Mouse (Mus musculus) testis, postnatal 14 days (tissue): ENCODE measurements around the gene Ccdc175.

Experiments used
- DNase-seq: peaks from one replicate; pipeline ENCODE4 v3.0.0; 2021; ENCODE audit warnings: low spot score

The Ccdc175 gene

GRCm38 (mm10) chr12:72184929-72185328 is at the start of gene Ccdc175:
Ccdc175 (minus strand) TSS chr12:72185029.
- no peak for DNase-seq

- DNase-seq: no peak
Observed at GRCm38 (mm10) chr12:72234151-72234550, 49.3 kb upstream of the Ccdc175 start.

- DNase-seq: no peak
Observed at GRCm38 (mm10) chr12:72232826-72233790, 48.3 kb upstream of the Ccdc175 start.

- DNase-seq: no peak
Observed at GRCm38 (mm10) chr12:72232176-72232575, 47.3 kb upstream of the Ccdc175 start.

GRCm38 (mm10) chr12:72229451-72230196 is 44.8 kb upstream of the Ccdc175 start:
- no peak for DNase-seq

DNA sequence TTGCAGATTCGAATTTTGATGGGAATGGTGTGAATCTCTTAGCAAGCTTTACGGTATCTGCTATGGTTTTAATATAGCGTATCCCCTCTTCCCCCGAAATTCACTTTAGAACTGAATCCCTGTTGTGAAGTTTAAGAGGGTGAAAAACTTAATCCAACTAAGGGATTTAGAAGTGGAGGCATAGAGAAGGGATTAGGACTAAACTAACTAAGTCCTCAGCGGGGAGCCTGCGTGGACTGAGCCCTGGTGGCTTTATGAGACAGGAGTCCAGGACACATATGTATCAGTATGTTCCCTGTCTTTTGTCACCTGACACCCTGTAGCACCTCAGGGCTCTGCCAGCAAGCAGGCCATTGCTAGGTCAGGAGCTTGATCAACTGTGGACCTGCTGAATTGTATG is 42.9 kb upstream of the Ccdc175 start:
- no peak for DNase-seq

DNA sequence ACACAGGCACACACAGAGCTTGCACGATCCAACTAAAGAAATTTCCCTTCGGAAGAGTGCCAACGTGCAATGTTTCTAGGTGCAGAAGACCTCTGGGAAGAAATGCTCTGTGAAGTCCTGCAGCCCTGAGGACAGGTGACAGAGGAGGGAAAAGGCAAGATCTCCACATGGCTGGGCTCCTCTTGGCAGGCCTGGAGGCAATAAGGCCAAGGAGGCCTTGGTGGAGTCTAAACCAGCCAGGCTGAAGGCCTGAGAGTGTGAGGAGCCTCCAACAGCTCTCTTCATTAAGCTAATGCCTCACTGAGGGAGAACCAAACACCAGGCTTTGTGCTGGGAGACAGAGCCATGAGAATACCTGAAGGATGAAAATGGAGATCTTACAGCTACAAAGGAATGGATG is 40.5 kb upstream of the Ccdc175 start:
- no peak for DNase-seq

DNA sequence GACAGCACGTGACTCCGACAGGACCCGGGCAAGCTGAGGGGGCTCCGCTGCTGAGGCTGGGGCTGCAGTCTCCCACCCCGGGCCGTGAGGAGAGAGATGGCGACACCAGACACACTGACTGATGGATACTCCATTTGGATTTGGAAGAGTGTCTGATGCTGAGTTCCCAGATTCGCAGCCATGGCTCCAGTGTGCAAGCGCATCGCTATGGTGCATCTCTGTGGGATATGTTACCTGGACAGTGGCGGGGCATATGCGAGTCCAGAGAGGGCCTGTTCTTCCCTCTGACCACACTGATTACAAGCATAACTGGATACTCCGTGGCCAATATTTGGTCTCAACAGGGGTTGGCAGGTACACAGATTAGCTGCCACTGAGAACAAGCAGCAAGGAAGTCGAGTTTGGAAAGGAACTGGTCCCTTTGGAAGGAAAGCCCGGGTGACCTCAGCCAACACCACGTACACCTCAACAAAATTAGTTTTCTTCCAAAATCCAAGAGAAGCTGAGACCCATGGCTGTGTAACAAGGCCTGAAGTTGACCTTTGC is 38.8 kb upstream of the Ccdc175 start:
- DNase-seq: no peak

DNA sequence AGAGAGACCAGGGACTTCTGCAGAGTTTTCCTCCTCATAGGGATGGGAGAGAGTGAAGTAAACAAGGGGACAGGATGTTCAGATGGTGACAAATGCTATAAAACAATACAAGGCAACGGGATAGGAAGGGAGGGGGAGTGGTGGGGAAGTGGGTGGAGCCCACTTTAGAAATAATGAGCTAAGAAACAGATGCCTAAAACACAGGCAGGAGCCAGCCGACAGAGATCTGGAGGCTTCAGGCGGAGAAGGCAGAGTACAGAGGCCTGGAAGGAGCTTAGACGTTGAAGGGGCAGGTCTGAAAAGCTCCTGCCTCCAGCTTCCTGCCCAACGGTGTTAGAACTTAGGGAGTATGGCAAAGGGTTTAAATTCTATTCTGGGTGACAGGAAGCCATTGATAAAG is 28.7 kb upstream of the Ccdc175 start:
- no peak for DNase-seq

- DNase-seq: no peak
Observed at GRCm38 (mm10) chr12:72200828-72201227, 16.0 kb upstream of the Ccdc175 start.

- peak; percentile 18 for DNase-seq
Observed at GRCm38 (mm10) chr12:72197925-72198486, 13.2 kb upstream of the Ccdc175 start.

DNA sequence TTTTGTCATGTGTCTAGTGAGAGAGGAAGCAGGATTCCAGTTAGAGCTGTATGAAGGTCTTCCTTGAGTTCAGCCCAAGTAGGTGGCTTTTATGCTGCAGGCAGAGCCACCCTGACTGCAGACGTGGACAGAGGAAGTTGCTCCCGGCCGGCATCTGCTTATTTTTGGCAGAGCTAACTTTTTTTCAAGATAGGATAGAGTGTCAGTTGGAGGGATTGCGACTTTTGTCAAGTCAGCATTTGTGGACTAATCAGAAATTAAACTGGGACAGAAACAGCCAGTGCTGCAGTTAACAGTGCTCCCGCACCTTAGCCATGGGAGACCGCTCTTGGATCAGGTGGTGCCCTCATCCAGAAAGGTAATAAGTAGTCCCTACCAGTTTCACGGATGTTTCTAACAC is 12.6 kb upstream of the Ccdc175 start:
- DNase-seq: no peak

GRCm38 (mm10) chr12:72179561-72179960 is 5.3 kb downstream of the Ccdc175 start:
- DNase-seq: no peak

DNA sequence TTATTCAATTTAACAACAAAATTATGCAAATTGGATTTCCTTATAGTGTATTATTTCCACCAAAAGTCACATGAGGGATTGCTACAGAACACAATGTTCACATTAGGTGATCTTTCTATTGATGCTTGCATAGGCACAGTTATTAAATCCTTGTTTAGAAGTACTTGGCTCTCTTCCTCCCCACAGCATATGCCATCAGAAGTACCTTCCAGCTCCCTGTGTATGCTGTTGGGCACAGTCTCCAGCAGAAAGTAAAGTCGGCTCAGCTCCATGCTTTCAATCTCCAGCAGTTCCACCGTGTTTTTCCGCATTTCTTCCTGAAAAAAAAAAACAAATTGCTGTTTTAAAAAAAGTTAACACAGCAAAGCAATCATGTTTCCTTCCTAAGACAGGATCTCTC is 6.5 kb downstream of the Ccdc175 start:
- no peak for DNase-seq

GRCm38 (mm10) chr12:72158421-72158820 is 26.4 kb downstream of the Ccdc175 start:
- no peak for DNase-seq

- DNase-seq: no peak
Observed at GRCm38 (mm10) chr12:72150786-72151185, 34.0 kb downstream of the Ccdc175 start.

DNA sequence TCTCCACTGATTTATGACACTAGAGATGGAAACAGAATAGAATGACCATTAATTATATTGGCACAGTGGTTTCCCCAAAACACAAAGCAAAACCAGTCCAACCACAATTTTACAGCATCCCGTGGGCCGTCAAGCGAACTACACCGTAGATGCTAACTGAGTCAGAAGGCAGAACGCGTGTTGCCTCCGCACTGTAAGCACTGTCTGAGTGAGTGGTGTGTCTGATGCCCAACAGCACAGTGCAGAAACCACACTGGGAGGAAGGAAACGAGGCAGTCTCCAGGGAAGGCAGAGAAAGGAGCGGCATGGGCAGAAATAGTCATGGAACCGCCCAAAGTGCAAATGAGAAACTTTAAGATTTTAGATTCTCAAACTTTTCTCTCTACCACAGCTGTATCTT is 55.6 kb downstream of the Ccdc175 start:
- DNase-seq: no peak

- DNase-seq: no peak
Observed at GRCm38 (mm10) chr12:72115686-72116345, 69.0 kb downstream of the Ccdc175 start.

GRCm38 (mm10) chr12:72115126-72115525 is 69.7 kb downstream of the Ccdc175 start:
- DNase-seq: no peak

DNA sequence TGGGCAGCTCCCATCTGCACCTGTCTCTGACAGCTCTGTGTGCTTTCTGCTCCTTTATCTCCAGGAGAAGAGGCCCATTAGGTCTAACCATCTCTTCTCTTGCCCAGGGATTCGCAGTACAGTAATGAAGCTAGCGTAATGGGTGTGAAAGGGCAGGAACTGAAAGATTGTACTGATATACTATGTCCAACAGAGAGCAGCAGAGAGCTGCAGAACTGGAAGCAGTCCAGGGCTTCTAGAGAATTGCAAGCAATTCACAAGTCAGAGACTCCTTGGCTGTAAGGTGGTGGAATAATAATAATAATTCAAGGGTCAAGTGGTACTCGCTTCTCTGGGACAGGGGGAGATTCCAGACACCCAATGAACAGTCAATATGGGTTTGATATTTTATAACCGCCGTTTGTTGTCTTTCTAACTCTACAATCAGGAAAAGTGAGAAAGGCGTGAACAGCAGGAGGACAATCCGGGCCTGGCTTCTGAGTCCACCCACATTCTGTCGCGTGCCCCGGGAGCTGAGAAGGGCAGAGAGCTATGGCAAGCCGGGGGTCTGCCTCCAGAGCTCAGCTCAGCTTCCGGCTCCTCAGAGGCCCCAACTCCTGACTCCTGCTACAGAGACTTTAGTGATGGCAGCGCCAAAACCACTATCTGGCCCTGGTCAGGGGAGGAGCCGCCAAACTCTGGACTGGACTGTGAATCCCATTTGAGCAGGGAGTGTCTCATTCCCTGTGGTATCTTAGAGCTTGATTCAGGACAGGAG is 80.1 kb downstream of the Ccdc175 start:
- DNase-seq: no peak

- no peak for DNase-seq
Observed at GRCm38 (mm10) chr12:72104027-72104426, 80.8 kb downstream of the Ccdc175 start.
